Mouse (Mus musculus): ENCODE measurements around the gene Ttc3.
A peak's percentile ranks its signal among the peaks of the same experiment; 100 is the strongest.
"Not testable (repeated sequence)": the region's sequence is repeated elsewhere in the genome, so short reads cannot be mapped to it uniquely, and the experiment has no call there.

The Ttc3 gene

DNA sequence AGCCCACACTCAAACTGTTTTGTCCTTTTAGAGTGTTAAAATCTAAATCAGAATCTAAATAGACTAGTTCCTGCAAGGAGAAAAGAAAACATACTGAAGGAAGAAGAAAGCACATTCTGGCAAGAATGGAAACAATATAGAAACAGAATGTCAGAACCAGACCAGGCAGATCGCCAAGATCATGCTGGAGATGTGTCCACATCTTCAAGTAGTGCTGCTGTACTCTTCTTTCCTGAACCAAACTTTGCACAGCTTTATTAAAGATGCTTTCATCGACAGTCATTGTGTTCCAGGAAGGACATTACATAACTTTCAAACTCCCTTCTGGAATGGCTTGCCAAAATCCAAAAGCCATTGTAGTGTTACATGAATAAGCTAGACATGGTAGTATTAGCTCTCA lies 66.4 kb downstream of the Ttc3 start:
- no peak for DNase-seq

DNA sequence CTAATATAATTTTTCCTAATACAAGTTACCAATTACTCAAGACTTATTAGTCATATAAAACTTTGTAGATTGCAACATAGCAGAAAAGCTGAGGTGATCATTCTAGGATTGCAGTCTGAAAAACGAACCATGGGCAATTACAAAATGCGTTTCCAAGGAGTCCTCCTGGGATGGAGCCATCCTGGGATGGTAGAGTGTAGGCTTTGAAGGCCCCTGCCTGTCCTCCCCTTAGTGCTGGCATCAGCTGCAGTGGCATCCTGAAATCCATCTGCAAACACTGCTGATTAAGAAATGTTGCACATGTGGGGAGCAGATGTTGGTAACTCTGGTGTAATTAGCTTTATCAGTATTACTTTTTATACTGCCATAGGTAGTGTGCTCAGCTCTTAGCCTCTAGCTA lies 70.9 kb downstream of the Ttc3 start:
- DNase-seq, result no peak

DNA sequence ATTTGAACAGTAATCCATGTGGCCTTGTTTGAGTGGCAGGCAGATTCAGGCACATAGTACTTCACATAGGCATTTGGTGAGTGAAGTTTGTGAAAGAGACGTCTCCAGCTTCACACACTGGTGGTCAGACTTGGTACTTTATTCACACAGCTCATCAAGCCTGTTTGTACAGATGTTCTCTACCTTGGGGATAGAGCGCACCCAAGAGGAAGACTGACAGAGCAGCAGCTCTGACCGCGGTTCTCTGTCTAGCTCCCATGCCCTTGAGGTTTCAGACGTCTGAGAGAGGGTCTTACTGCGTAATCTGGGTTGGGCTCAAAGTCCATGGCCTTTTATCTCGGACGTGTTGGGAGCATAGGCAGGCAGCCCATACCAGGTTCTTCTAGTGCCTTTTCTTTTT lies 78.7 kb downstream of the Ttc3 start:
- no peak for DNase-seq

DNA sequence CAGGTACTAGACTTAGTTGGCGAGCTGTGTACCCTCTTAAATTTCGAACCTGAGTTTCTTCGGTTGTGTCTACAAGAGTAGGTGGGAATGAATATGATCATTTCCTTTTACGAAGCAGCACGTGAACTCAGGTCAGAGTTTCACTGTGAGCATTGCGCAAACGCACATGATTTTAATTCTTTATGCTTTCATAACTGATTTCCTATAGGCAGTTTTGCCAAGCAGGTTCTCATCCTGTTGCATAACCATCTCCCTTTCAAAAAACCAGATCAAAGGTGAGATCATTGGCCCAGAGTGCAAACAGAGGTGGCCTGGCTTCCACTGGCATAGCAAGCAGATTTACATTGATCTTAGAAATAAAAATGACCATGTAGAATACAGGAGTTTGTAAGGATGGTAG lies 79.2 kb downstream of the Ttc3 start:
- no peak for DNase-seq

DNA sequence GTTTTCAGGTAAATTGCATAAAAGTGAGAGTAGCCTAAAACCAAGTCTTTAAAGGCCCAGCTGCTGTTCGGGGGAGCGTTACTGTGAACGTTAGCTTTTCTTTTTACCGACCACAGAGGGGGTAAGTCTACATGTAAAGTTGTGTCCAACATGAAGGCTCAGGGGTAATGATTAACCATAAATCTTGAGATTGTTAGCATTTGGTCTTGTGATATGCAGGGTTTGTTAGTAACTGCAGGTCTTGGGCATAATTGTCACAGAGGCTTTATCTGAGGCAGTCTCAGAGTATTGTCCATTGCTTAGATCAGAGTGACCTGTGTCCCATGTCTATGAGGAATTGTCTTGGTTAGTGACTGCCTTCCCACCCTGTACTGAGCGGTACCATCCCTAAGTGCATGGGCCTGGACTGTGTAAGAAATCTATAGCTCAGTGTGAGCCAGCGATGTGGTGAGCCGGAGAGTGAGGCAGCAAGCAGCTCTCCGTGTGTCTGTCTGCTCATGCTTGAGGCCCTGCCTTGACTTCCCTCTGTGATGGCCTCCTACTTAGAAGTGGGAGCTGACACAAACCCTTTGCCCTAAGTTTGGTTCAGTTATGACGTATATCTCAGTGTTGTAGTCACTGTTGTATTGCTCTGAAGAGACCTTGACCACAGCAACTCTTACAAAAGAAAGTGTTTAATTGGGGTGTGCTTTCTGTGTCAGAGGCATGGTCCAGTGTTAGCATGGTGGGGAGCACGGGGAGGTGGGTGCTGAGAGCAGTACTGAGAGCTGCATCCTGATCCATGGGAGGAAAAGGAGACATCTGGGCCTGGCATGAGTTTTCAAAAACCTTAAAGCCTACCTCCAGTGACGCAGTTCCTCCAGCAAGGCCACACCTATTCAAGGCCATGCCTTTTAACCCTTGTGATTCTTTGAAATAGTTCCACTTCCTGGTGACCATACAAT lies 81.4 kb downstream of the Ttc3 start:
- no peak for DNase-seq

DNA sequence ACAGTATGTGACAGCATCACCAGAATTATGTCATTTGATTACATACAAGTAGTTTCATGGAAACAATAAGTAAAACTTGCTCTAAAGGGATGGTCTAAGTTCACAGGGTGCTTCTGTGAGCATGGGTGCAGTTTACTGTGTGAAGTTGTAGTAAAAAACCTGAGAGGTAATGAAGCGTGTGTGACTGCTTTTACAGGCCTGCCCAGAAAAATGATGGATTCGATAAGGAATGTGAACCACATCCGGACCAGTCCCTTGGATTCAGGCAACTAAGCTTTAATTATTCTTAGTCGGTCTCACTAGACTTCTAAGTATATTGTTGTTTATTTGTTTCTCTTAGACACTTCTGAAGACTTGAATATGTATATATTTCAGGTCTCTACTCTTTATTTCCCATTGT lies 82.3 kb downstream of the Ttc3 start:
- DNase-seq, result no peak

DNA sequence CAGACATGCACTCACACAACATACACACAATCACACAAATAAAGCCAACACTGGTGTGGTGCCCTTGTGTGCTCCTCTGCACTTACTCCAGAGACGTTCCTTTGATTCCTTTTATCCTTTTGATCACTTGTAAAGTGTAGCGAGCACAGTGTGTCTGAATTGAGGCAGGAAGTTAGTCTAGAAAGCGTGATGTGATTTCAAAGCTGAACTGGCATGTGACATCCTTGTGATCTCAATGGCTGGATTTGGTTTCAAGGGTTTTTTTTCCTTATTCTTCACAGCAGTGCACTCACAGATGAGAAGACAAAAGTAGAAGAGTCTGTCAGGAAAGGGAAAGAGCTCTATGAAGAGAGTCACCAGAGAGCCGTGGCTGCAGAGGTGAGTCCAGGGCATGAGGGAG lies 83.7 kb downstream of the Ttc3 start:
- DNase-seq, result no peak

DNA sequence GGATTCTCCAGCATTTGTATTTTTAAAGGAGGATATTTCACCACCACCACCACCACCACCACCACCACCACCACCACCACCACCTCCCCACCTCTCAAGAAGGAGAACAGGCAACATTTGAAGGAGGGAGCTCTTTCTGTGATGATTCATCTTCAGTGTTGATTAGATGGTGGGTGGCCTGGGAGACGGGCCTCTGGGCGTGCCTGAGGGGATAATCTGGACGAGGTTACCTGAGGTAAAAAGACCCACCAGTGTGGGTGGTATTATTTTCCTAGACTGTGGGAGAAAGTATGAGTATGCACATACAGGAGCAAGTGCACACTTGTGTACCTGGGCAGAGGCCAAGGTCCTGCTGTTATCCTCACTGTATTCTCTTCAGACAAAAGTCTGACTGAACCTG lies 93.6 kb downstream of the Ttc3 start:
- DNase-seq, result no peak

DNA sequence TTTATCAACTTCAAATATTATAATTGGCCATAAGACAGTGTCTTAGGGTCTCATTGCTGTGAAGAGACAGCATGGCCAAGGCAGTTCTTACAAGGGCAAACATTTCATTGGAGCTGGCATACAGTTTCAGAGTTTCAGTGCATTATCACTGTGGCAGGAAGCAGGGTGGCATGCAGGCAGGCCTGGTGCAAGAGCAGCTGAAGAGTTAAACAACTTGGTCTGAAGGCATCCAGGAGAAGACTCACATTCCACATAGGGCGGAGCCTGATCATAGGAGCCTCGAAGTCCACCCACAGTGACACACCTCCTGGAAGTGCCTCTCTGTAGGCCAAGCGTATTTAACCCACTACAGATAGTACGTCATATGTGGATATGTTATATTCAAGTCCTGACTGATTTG lies 95.5 kb downstream of the Ttc3 start:
- no peak for DNase-seq

DNA sequence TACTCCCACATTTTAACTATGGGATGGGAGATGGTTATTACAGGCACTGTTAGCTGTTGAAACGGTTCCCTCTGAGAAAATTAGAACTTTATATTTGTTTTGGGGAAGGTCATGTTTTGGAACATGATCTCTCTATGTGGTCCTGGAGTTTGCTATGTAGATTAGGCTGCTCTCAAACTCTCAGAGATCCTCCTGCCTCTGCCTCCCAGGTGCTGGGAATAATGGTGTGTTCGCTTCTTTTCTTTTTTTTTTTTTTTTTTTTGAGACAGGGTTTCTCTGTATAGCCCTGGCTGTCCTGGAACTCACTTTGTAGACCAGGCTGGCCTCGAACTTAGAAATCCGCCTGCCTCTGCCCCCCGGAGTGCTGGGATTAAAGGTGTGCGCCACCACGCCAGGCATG lies 95.9 kb downstream of the Ttc3 start:
- DNase-seq, result not testable (repeated sequence)

DNA sequence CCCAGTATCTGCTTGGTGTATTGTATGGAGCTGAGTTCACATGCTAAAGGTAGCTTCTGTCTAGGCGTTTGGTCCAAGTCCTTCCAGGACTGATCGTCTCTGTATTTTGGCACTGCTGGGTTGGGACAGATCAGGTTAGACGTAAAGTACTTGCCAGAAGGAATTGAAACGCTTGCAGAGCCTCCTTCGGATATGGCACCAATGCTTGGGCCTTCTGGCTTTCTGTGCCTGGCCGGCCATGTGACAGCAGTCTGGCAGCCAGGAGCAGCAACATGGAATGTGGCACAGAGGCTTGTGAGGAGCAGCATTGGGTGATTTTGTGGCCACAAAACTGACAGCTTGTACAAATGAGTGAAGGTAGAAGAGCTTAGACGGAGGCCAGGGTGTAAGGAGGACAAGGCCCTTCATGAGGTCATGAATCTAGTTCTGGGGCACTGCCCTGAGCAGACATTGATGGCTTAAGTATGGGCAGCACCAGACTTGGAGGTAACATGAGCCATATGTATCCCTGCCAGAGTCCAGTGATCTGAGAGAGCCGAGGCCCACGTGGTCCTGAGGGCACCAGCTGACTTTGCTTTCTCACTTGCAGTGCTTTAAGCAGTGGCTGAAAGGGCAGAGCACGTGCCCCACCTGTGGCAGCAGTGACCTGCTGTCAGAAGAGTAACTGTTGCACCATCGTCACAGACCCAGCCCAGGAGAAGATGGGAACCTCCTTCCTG lies 97.1 kb downstream of the Ttc3 start:
- peak in 1 of 2 experiments; percentile 35 for DNase-seq

DNA sequence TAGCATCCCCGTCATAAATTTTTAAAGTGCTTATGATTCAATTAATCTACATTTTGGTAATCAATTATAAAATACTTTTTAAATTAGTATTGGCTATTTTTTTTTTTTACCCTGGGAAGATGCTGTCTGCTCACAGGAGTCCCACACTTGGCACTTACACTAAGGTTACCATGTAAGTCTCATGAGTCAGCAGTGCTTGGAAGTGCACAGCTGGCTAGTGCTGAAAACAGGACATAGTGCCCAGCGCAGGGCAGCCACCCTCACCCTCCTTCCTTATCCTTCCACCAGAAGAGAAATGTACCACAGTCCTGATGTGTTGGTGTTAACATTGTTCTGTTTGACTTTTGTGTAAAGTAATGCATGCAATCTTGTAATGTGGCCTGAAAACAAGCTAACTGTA lies 98.0 kb downstream of the Ttc3 start:
- no peak for DNase-seq

DNA sequence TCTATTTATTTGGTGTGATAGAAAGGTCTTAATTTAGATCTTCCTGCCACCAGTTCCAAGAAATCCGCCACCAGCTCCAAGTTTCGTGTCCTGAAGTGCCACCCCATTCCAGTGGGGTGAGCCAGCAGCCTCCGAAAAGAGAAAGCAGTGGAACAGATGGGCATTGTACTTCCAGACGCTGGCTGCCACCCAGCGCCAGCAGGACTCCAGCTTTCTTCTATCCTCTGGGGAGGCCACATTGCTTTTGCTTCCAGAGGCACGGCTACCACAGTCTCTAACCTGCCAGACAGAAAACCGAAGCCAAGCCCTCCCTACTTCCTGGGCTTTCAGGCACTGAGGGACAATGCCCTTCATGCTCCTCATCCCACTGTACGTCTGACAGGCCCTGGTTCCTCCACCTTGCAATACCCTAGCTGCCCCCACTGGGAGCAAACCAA lies 102.1 kb downstream of the Ttc3 start:
- peak in 1 of 2 experiments; percentile 28 for DNase-seq

DNA sequence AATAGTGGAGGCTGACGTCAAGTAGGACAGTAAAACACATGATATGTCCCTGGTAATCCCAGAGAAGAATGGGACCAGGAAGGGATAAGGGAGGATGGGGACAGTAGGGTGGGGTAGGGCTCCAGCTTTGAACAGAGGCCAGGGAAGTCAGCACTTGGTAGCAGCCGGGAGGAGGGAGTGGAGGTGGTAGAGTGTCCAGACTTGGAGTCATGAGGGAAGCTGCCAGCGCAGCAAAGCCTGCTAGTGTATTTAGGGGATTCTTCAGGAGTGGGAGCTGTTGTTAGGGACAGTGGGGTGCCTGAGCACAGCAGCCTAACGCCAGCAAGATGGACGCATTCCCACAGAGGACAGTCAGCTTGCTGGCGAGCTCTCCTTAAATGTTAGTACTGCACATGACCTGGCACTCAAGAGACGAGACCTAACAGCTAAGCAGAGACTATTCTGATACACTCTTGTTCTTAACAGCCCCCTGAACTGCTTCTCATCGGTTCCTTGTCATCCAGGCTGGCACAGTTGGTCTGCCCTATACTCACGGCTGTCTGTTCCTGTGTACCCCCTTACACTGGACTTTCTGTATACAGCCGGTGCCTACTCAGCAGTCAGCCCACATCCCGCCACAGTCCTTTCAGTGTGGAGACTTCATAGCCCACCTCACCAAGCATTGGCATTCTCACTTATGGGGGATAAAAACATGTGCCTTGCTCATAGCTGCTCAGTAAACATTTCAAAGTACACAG lies 102.8 kb downstream of the Ttc3 start:
- no peak for DNase-seq

DNA sequence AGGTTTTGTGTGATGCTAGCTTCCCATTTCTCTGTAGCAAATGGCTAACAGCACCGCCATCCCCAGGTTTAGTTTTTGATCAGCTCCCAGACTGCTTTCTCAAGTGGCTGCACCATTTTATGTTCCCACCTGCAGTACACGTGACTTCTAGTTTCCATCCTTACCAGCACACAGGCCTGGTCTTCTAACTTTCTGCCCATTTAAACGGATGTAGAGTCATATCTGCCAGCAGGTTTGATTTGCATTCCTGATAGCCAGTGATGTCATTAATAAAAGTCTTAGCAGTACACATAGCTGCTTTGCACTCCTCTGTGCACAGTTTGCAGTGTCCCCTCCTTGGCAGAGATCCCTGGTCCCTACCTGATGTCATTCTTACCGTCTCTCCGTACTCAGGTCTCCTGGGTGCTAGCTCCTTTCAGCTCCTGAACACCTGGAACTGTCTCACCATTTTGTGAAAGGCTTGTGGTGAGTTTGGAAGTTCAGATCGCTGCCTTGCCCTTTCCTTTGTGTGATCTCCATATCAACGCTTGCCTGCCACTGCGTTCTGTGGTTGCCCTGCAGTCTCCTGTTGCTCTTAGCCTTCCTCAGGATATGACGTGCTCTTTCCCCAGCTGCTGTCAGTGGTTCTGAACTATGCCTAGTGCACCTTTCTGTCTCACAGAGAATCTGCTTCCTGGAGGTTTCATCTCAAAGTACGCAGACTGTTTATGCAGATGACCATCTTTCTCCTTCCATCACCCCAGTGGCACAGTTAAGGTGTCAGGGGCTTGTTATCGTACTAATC lies 114.5 kb downstream of the Ttc3 start:
- DNase-seq, result no peak

DNA sequence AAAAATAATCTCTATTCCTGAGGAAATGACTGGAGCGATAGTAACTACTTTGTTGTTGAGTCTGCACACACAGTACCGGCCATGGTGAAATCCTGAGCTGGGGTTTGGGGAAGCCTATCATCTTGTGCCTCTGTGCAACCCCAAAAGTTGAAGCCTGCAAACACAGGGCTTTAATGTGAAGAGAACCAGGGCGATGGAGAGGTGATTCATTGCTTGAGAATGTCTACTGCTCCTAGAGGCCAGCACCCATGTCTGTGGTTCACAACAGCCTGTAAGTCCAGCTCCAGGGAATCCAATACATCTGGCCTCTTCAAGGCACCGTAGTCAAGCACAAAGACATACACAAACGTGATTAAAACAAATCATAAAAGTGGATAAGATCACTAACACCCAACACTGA lies 116.9 kb downstream of the Ttc3 start:
- DNase-seq, result no peak

DNA sequence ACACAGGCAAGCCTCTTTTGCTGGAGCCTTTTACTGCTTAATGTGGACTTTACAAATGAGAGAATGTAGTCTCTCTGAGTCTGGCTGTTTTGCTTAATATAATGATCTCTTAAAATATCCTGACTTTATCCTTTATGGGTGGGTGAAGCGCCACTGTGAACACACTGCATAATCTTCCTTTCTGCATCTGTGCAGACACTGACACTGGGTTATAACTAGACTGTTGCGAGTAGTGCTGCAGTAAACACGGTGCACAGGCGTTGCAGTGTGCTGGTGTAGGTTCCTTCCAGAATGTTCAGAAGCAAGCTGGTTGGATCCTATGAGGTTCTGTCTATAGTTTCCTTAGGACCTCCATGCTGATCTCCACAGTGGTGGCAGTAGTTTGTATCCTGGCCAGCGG lies 118.9 kb downstream of the Ttc3 start:
- DNase-seq, result no peak

DNA sequence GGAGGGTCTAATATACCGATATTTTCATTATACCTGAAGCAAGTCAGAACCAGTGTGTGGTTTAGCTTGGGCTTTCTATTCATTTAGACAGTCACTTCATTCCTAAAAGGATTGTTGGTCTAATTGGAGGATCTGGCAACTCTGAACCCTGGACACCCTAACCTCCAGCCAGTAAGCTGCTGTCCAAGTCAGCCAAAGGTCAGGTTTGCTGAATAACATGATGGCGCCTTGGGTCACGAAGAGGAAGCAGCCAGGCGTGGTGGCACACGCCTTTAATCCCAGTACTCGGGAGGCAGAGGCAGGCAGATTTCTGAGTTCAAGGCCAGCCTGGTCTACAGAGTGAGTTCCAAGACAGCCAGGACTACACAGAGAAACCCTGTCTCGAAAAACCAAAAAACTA lies 126.8 kb downstream of the Ttc3 start:
- DNase-seq, result not testable (repeated sequence)

DNA sequence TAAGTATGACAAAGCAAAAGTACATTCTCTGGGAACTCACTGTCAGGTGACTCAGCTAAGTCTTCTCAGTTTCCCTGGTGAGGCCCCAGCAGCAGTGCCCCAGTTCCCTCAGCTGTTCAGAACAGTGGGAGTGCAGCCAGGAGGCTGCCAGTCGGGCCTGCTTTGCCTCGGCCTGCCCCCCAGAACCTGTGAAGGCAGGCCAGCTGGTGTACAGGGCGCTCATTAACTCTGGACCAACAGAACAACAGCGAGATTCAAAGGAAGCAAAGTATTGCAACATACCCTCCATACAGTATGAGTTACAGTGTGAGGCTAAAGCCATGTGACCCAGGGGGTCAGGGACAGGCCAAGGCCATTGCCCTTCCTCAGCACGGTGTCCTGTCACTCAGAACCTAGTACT lies 127.5 kb downstream of the Ttc3 start:
- peak; percentile 12 to 39 for DNase-seq

DNA sequence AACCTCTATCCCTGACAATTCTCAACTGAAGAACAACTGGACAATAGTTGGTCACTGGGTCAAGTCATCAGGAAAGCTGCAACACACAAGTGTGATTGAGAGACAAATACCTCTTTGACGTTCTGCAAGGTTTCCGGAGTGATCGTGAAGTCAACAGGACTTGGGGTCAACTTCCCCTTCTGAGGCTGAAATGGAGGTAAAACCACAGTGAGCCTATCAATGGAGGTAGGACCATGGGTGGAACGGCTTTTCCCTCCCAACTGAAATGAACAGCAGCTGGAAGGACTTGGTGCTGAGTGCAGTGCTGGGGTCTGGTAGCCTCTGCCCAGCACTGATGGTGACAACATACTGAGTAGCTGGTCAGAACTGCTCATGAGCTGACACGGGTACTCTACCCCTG lies 133.8 kb downstream of the Ttc3 start:
- no peak for DNase-seq

DNA sequence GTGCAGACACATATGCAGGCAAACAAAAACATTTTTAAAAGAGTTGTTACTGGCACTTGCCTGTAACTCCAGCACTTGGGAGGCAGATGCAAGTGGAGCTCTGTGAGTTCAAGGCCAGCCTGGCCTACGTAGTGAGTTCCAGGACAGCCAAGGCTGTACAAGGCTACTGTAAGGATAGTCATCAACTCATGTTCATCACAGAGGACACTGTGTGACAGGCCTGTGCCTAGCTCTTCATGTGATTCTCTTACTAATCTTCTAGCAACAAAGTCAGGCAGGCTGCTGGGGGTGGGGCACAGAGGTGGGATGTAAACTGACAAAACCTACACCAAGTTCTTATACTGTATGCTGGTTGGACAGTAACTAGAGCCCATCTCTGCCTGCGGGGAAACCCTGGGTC lies 136.7 kb downstream of the Ttc3 start:
- no peak for DNase-seq

DNA sequence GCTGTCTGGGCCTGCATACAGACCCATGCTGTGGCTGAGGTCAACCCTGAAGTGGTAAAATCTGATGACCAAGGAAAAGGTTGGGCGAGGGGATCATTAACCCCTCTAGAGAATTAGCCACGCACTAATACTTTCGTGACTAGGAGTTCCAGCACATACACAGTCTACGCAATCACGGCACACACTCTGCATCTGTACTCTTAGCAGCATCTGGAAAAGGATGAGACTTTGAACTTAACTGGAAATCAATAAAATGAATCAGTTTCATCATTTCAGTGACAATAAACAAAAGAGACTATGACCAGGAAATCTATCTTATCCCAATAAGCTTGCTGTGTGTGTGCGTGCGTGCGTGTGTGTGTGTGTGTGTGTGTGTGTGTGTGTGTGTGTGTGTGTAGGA lies 138.4 kb downstream of the Ttc3 start:
- DNase-seq, result no peak

DNA sequence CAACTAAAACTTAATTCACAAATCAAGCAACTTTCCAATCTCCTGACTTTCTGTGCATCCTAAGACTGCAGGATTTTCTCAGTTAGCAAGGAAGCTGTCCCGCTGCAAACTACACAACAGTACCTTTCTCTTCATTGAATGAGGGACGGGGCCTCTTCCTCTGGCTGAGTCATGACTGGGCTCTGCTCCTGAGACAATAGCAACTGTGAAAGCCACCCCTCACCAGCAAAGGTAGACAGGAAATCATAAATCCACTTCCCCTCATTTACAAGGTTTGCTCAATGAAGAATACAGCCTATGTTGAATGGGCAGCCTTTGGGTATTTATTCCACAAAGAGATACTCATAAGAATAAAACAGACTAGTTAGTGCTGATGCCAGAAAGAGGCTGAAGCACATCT lies 139.6 kb downstream of the Ttc3 start:
- DNase-seq, result no peak
